13 mouse cellular contexts compared by ENCODE assay signal in the genomic region with DNA sequence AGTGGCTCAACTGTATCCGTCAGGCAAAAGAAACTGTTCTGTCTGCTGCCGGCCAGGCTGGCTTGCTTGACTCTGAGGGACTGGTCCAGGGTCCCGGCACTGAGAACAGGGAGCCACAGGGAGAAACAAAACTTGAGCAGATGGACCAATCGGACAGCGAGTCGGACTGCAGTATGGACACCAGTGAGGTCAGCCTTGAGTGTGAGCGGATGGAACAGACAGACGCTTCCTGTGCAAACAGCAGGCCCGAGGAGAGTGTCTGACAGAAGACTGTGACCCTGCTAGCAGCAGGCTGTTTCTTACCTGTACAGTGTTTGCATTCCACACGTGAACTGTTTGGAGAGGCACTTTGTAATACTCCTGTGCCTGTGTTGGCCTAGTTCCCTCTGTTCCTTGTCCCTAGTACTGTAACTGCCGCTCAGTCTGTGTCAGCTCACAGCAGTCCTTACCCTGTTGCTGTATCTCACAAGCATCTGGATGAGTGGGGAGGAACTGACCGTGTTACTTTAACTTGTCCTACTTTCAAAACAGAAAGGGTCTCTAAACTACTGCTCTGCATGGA. TPM values are rescaled to one million over a fixed set of nuclear protein-coding genes. Genes with fewer than 3 reads are reported as not detected.
DNase-seq lines count a peak whose midpoint lies in the region; ATAC-seq and TF ChIP-seq lines count a peak whose summit lies in the region.
"Had no signal": no experiment of that assay in that cellular context is flagged by ENCODE, and none has a peak within 500 bp of the region (broad histone marks: within the 10 kb centered on the region; RNA-seq: fewer than 3 reads in every experiment).

No protein-coding gene starts in this region.

- 78% methylated on average over 12 of the region's 12 CpGs for WGBS in heart, postnatal 0 days
- 67% methylated on average over 12 of the region's 12 CpGs for WGBS in heart, embryonic 11.5 days (ENCODE audit: insufficient replicate concordance)

- peaks cover 57% of the 10 kb centered on the region for H3K36me3 ChIP-seq in heart, postnatal 0 days (replicated peaks; ENCODE audit: control insufficient read depth, insufficient read depth, low read length)
- H3K36me3 ChIP-seq in heart, embryonic 11.5 days (ENCODE audit: control insufficient read depth, insufficient read depth, low read length): no peaks in the 10 kb centered on the region
- H3K36me3 ChIP-seq: hindbrain, embryonic 15.5 days had no signal

- no peak for ATAC-seq in heart, postnatal 0 days (ENCODE audit: insufficient read depth, low read depth)
- no peak for ATAC-seq in heart, embryonic 11.5 days (replicated peaks; ENCODE audit: insufficient number of reproducible peaks, low FRiP score, low TSS enrichment)

- TF ChIP-seq CTCF in heart, postnatal 0 days (IDR thresholded peaks at IDR 0.05; ENCODE audit: low read depth): no peak

- no peak overlapping the region for H3K4me3 ChIP-seq in heart, postnatal 0 days (ENCODE audit: low read depth, low read length)
- H3K4me3 ChIP-seq in heart, embryonic 11.5 days (ENCODE audit: low read depth, low read length): no peak overlapping the region
- H3K4me3 ChIP-seq: hindbrain, embryonic 15.5 days had no signal

- no peak for DNase-seq in heart, postnatal 0 days (ENCODE audit: low spot score)
- peak; percentile 31 for DNase-seq in thymus, postnatal 25 days
- no peak for DNase-seq in thymus, postnatal 10 days (ENCODE audit: low spot score in 2 of 2)
- DNase-seq in lung, postnatal 10 days: peak; percentile 29
- DNase-seq in thymus, postnatal 4 days: peak; percentile 43
- DNase-seq in adipocyte (ENCODE audit: low spot score): no peak
- DNase-seq in left cerebral cortex, adult 8-10 months (ENCODE audit: low spot score in 2 of 2): no peak
- DNase-seq: adrenal gland, adult 8-10 months; cerebellum, adult 9-11 months; gastrocnemius, postnatal 36 days had no signal

- no peak overlapping the region for H3K4me2 ChIP-seq in heart, postnatal 0 days (ENCODE audit: low read depth, low read length)
- H3K4me2 ChIP-seq in heart, embryonic 11.5 days: no peak overlapping the region
- H3K4me2 ChIP-seq: hindbrain, embryonic 15.5 days had no signal

- TF ChIP-seq EP300 in heart, postnatal 0 days (IDR thresholded peaks at IDR 0.05; ENCODE audit: low read depth): no peak

- H3K27me3 ChIP-seq in heart, postnatal 0 days (ENCODE audit: control insufficient read depth, insufficient read depth, low read length): no peaks in the 10 kb centered on the region
- H3K27me3 ChIP-seq in heart, embryonic 11.5 days (ENCODE audit: control insufficient read depth, insufficient read depth, low read length): no peaks in the 10 kb centered on the region
- H3K27me3 ChIP-seq: hindbrain, embryonic 15.5 days had no signal

- H3K4me1 ChIP-seq in heart, postnatal 0 days (ENCODE audit: control insufficient read depth, insufficient read depth): no peaks in the 10 kb centered on the region; the same call in 1 of the 2 replicates
- H3K4me1 ChIP-seq in heart, embryonic 11.5 days (ENCODE audit: control insufficient read depth, insufficient read depth, low read length): no peaks in the 10 kb centered on the region
- H3K4me1 ChIP-seq: hindbrain, embryonic 15.5 days had no signal

- no peaks in the 10 kb centered on the region for H3K9me3 ChIP-seq in heart, postnatal 0 days (replicated peaks; ENCODE audit: control insufficient read depth, low read length)
- H3K9me3 ChIP-seq in heart, embryonic 11.5 days (replicated peaks; ENCODE audit: control insufficient read depth, low read length): no peaks in the 10 kb centered on the region
- H3K9me3 ChIP-seq: hindbrain, embryonic 15.5 days had no signal

- no peak overlapping the region for H3K9ac ChIP-seq in heart, postnatal 0 days (replicated peaks; ENCODE audit: low read depth, low read length)
- H3K9ac ChIP-seq in heart, embryonic 11.5 days (ENCODE audit: low read depth, low read length): no peak overlapping the region
- H3K9ac ChIP-seq: hindbrain, embryonic 15.5 days; liver, embryonic 14.5 days had no signal

- peak overlapping the region; percentile 60; the same call in 1 of the 2 replicates for H3K27ac ChIP-seq in heart, postnatal 0 days (ENCODE audit: low read depth)
- H3K27ac ChIP-seq in heart, embryonic 11.5 days (ENCODE audit: low read depth, low read length): no peak overlapping the region
- H3K27ac ChIP-seq: hindbrain, embryonic 15.5 days; liver, embryonic 14.5 days had no signal

RNA-seq across cellular contexts. Expression of gene Fam208a, which starts 26.8 kb away (rescaled TPM):
- 13.6 and 31.4 TPM in 2 replicates for total RNA-seq in heart, postnatal 0 days (2014; rRNA removed; ENCODE audit: low replicate concordance)
- polyA plus RNA-seq in heart, postnatal 0 days (2015; fragmentation: Nextera tagmentation; extraction: Ambion mirVana): 5.5 and 5.6 TPM in 2 replicates
- 9.5 and 12.3 TPM in 2 replicates for polyA plus RNA-seq in heart, embryonic 11.5 days (2014; fragmentation: Nextera tagmentation; extraction: Ambion mirVana)
- total RNA-seq in left cerebral cortex, adult 8-10 months (2022): 10 to 100 TPM; 24.8 to 30.2 (median 27.4) TPM

Comparison
In these comparisons a context has a peak if more than half of its experiments do, and no peak if none do; other contexts are left out.
1. DNase-seq: peak in thymus, postnatal 25 days (single experiment), lung, postnatal 10 days (single experiment) and thymus, postnatal 4 days (single experiment); none in heart, postnatal 0 days (single experiment), thymus, postnatal 10 days (0 of 2), adipocyte (single experiment) and left cerebral cortex, adult 8-10 months (0 of 2).